Mouse (Mus musculus) macrophage (primary cell): Measurements from ENCODE around the gene Asf1a. TPM values are rescaled to one million over a fixed set of nuclear protein-coding genes. Genes with fewer than 3 reads are reported as not detected.
"Not testable (repeated sequence)": the region's sequence is repeated elsewhere in the genome, so short reads cannot be mapped to it uniquely, and the experiment has no call there.

Source experiments
- H3K27ac ChIP-seq: fragments of 350-480 bp; formaldehyde crosslinking; 2 replicates; pipeline ENCODE4 v1.9.0; 2021
- H3K36me3 ChIP-seq: fragments of 350-480 bp; formaldehyde crosslinking; 2 replicates; pipeline ENCODE4 v1.9.0; 2021; ENCODE audit errors: inconsistent target
- H3K4me3 ChIP-seq: fragments of 350-480 bp; formaldehyde crosslinking; 2 replicates; pipeline ENCODE4 v1.9.0; 2021; ENCODE audit errors: inconsistent target
- H3K79me2 ChIP-seq: fragments of 350-480 bp; formaldehyde crosslinking; 2 replicates; pipeline ENCODE4 v1.9.0; 2021; ENCODE audit errors: inconsistent target
- WGBS: methylation state at CpG from one replicate; pipeline ENCODE4 v1.1.7; 2026; ENCODE audit warnings: inconsistent platforms; ENCODE audit not compliant: missing documents; 5-methylcytosine and 5-hydroxymethylcytosine counted together
- polyA plus RNA-seq: library from polyadenylated mRNA; stranded (reverse); fragments of 250-400 nt; gene quantifications from 3 replicates; pipeline ENCODE4 v1.2.4, GENCODE M21; 2018; ENCODE audit warnings: inconsistent platforms

The Asf1a gene
- polyA plus RNA-seq, 1 experiment from 2014 or later: 13.7 TPM

DNA sequence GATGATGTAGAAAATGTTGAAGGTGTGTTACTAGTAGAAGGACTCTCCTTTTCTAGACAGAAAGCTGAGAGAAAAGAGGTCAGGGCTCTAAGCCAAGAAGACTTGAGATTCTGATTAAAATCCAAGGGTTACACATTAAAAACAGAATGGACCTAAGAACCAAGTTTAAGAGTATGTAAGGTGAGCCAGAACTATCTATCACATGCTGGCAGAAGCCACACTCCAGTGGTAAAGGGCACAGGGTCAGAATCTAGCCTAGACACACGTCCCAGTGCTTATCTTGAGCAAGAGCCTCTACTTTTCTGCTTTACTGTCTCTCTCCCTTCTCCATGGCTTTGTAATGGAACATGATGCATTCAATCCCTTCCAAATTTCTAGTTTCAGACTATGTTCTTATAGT, 17.4 kb downstream of the Asf1a start:
- Histone ChIP-seq H3K27ac (no peak overlapping the region), H3K79me2 (peaks cover 33% of the 10 kb centered on the region; the same call in 1 of the 2 replicates), H3K36me3 (peaks cover 16% of the 10 kb centered on the region), H3K4me3 (no peak overlapping the region)
- WGBS: 92% methylated on average over 1 of the region's 1 CpGs

DNA sequence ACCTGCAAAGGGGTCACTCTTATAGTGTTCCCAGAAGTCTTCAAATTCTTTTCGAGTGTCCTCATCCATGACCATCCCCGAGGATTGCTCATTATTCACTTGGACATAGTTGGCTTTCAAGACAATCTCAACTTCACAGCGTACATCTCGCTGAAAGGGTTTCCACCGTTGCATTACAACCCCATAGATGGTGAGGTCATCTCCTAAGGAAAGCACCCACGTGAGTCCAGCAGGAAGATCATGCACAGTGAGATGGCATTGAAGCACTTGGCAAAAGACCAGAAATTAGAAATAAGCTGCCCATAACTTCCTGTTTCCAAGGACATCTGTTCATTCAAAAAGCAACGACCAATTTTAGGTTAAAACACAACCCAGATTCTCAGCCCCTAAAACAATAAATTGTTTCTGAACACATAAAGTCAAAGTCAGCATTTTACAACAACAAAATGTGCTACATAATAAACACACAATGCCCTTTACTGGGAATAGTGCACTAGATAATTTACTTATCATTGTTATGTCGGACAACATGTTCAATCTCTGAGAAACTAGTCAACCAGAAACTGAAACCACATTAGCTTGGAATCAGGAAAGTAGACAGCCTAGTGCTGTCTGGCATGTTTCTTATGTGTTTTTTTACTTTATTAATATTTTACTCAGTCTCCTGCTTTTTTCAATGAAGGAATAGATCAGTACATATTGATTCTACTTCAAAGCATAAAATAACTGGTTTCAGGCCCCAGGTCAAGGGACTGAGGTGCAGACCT, 19.5 kb downstream of the Asf1a start:
- WGBS: 28% methylated on average over 8 of the region's 8 CpGs

DNA sequence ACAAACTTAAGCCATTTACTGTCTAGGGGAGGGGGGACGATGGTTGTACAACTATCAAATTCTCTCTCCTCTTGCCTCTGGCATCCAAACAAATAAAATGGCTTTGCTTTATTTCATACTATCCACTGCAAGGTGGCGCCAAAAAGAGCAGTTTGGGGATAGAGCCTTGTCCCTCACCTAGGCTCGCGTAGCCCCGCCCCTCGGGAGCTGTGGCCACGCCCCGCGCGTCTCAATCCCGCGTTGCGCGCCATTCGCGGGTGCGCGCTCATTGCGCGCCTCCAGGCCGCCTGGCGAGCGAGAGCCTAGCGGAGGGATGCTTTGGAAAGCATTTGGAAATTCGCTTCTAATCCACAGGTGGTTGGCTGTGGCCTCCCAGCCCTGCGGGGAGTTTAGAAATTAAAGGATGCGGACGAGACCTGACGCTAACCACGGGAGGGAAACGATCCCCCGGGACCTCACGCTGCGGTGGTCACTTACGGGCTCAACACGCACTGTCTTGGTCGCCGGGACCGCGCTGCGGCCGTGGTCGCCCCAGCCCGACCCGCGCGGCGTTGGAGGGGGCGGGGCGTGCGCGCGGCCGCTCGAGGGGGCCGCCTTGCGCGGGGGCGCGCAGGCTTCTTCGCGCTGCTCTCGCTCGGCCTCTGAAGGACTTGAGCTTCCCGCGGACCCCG, 32.8 kb downstream of the Asf1a start:
- WGBS: under 1% methylated on average over 67 of the region's 67 CpGs
- H3K4me3 ChIP-seq: peak overlapping the region; percentile 40
- peak overlapping the region; percentile 52 for H3K27ac ChIP-seq
- peaks cover 48% of the 10 kb centered on the region for H3K79me2 ChIP-seq
- peaks cover 9% of the 10 kb centered on the region; the same call in 1 of the 2 replicates for H3K36me3 ChIP-seq

More for the DNA sequence above, 19.5 kb downstream of the Asf1a start:
- H3K79me2 ChIP-seq: peaks cover 25% of the 10 kb centered on the region; the same call in 1 of the 2 replicates
- peaks cover 20% of the 10 kb centered on the region for H3K36me3 ChIP-seq
- peak overlapping the region; percentile 1; the same call in 1 of the 2 replicates for H3K4me3 ChIP-seq
- peak overlapping the region; percentile 75 for H3K27ac ChIP-seq

DNA sequence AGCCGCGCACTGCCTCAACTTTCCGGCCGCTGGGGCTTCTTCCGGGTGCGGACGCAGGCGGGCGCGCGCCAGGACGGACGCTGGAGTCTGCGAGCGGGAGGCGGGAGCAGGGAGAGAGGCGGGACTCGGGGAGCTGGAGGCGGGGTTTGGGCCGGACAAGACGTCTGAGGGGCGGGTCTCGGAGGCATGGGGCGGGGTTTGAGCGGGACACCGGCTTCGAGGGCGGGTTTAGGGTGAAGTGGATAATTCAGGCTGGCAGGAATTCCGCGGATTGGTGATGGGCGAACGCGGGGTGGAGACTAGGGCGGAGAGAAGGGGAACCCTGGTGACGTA, 33.3 kb downstream of the Asf1a start:
- no peak overlapping the region for H3K27ac ChIP-seq
- WGBS: under 1% methylated on average over 30 of the region's 35 CpGs
- H3K79me2 ChIP-seq: peaks cover 44% of the 10 kb centered on the region
- peak overlapping the region; percentile 26; the same call in 1 of the 2 replicates for H3K4me3 ChIP-seq
- H3K36me3 ChIP-seq: peaks cover 9% of the 10 kb centered on the region; the same call in 1 of the 2 replicates

DNA sequence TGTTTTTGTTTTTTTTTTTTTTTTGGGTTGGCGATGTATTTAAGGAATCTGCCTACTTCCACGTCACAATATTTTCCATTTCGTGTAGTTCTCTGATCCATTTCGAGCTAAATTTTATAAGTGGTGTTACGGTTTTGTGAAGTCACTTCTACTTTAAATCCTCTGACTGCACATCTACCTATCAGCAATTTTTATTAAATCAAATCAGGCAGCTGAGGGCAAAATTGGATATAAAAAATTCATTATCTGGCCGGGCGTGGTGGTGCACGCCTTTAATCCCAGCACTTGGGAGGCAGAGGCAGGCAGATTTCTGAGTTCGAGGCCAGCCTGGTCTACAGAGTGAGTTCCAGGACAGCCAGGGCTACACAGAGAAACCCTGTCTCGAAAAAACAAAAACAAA, 33.8 kb downstream of the Asf1a start, which contains the start of gene Mcm9:
Gene Mcm9, minus strand, starts transcription at position 101 of the 400 bp plus-strand sequence.
- H3K4me3 ChIP-seq: peak within 1 kb of the TSS; percentile 40
- 45% methylated on average over 4 of the region's 10 CpGs for WGBS

DNA sequence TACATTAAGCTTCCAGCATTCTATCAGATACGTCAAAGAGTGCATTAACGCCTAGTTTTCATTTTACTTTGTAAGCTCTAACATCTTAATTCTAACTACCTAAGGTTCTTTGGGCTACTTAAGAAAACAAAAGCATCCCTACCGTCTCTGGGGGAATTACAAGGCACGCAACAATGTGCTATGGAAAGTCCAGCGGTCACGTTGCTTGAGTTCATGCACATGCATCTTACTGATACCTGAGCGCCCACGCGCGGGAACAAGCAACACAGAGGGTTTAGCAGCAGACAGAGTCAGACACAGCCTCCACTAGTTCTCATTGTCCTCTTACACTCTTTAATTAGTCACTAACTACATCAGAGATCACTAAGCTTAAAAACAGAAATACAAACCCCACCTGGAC, 37.6 kb downstream of the Asf1a start:
- WGBS: 89% methylated on average over 10 of the region's 10 CpGs
- no peaks in the 10 kb centered on the region for H3K36me3 ChIP-seq

More for the DNA sequence above, 33.8 kb downstream of the Asf1a start, which contains the start of gene Mcm9:
- Histone ChIP-seq H3K79me2 (peaks cover 39% of the 10 kb centered on the region), H3K27ac (peak within 1 kb of the TSS; percentile 52)
- H3K36me3 ChIP-seq: not testable (repeated sequence)

DNA sequence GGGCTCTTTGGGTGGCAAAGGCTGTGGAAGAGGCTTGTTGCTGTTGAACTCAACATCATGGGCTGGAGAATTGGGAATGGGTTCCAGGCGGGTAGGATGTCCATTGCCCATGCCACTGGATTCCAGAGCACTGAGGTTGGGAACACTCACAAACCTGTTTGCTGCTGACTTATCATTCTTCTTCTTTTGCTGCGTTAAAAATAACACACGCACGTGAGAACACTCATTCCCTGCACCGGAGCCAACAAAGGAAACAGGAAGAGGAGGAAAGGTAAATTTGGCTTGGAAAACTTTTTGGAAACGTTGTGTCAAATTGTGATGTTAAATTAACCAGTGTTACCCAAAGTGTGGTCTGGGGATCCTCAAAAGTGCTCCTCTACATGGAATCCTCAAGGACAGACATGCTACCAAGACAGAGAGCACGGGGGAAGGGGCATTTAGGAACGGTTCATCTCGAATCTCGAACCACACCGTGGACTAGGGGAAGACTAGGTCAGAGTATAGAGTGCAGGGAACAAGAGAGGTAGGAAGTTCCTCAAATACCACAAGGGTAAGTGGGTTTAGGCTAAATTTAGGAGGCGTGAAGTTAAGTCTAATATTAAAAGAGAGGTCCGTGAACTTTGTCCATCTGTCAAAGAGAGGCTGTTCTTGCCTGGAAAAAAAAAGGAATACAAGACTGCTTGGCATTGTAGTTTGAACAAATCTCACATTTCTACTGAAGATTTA, 38.9 kb downstream of the Asf1a start:
- Histone ChIP-seq H3K79me2 (no peaks in the 10 kb centered on the region), H3K4me3 (no peak overlapping the region), H3K36me3 (no peaks in the 10 kb centered on the region), H3K27ac (no peak overlapping the region)
- WGBS: 14% methylated on average over 13 of the region's 13 CpGs

More for the DNA sequence above, 37.6 kb downstream of the Asf1a start:
- Histone ChIP-seq H3K79me2 (peaks cover 1% of the 10 kb centered on the region; the same call in 1 of the 2 replicates), H3K4me3 (no peak overlapping the region), H3K27ac (no peak overlapping the region)

DNA sequence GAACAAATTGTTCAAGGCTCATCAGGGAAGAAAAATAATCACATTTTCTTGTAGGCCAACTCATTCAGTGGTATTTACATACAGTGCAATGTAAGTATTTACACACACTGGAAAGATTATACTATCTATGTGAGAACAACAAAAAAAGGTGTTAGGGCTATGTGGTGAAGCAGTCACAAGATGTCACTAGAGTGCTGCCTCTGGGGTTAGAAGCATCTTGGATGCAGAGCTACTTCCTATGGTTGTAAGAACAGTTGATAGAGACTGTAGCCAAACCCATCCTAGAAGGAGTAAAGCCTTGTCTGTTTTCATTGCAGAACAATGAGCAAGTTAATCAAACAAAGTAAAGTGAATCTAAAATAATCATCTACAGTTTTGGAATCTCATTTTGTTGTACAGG, 45.0 kb downstream of the Asf1a start:
- no peaks in the 10 kb centered on the region for H3K79me2 ChIP-seq
- no peaks in the 10 kb centered on the region for H3K36me3 ChIP-seq
- H3K4me3 ChIP-seq: no peak overlapping the region
- no peak overlapping the region for H3K27ac ChIP-seq

DNA sequence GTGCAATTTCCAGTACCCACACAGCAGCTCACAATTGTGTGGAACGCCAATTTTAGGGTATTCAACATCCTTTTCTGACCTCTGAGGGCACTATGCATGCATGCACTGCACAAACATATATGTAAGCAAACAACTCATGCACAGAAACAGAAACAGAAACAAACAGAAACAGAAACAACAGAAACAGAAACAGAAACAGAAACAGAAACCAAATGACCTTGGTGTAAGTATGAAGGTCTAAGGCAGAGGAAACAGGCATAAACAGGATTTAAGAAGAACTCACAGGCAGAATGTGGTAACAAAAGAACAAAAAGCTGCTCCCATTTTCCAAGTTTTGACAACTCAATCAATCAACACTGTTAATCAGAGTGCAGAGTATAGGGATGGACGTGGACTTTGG, 54.1 kb downstream of the Asf1a start:
- no peak overlapping the region for H3K27ac ChIP-seq
- no peaks in the 10 kb centered on the region for H3K79me2 ChIP-seq
- no peak overlapping the region for H3K4me3 ChIP-seq
- WGBS: 87% methylated on average over 2 of the region's 2 CpGs
- H3K36me3 ChIP-seq: no peaks in the 10 kb centered on the region

DNA sequence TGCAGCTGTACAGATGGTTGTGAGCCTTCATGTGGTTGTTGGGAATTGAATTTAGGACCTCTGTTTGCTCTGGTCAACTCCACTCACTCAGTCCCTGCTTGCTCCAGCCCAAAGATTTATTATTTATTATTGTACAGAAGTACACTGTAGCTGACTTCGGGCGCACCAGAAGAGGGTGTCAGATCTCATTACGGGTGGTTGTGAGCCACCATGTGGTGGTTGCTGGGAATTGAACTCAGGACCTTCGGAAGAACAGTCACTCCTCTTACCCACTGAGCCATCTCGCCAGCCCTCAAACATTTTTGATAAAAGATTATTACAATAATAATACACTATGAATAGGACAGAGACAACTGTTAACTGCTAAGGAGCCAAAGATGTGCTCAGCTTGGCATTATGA, 57.7 kb downstream of the Asf1a start:
- WGBS: 77% methylated on average over 5 of the region's 5 CpGs
- H3K4me3 ChIP-seq, H3K27ac ChIP-seq, H3K36me3 ChIP-seq, H3K79me2 ChIP-seq: not testable (repeated sequence)

Other genes starting within 250 kb of the Asf1a start
- 1.9 to 2.3 TPM (median 2.1 TPM) in 3 replicates for gene Cep85l, start 216.8 kb upstream of the Asf1a start, polyA plus RNA-seq
- gene Mcm9, start 33.7 kb downstream of the Asf1a start, polyA plus RNA-seq: 7.0 to 11.3 TPM (median 10.7 TPM) in 3 replicates
- not detected in 3 replicates for gene Fam184a, start 154.4 kb downstream of the Asf1a start, polyA plus RNA-seq